Mouse (Mus musculus) stomach, embryonic 14.5 days (tissue): ENCODE measurements around the gene Notch4. TPM values are rescaled to one million over a fixed set of nuclear protein-coding genes. Genes with fewer than 3 reads are reported as not detected.

Source experiments
- ATAC-seq: fragments of 200-750 bp; cut with Nextera tagmentation; 2 replicates; pipeline ENCODE4 v1.8.0; 2017; ENCODE audit warnings: low read depth, moderate TSS enrichment; ENCODE audit not compliant: insufficient number of reproducible peaks, insufficient read depth, low FRiP score
- H3K27ac ChIP-seq: fragments of 300-500 bp; sonication (generic); 2 replicates; pipeline ENCODE4 v1.5.1; 2014; ENCODE audit warnings: mild to moderate bottlenecking, low read length, moderate library complexity, mixed read lengths
- H3K27me3 ChIP-seq: fragments of 300-500 bp; sonication (generic); 2 replicates; pipeline ENCODE4 v1.6.1; 2014; ENCODE audit warnings: low read length, control low read depth, mixed read lengths; ENCODE audit not compliant: control insufficient read depth, insufficient read depth
- H3K36me3 ChIP-seq: fragments of 300-500 bp; sonication (generic); 2 replicates; pipeline ENCODE4 v1.6.1; 2014; ENCODE audit warnings: mild to moderate bottlenecking, control low read depth, low read length, moderate library complexity, mixed read lengths; ENCODE audit not compliant: control insufficient read depth, insufficient read depth
- H3K4me1 ChIP-seq: fragments of 300-500 bp; sonication (generic); 2 replicates; pipeline ENCODE4 v1.6.1; 2014; ENCODE audit warnings: low read length, control low read depth, mixed read lengths; ENCODE audit not compliant: control insufficient read depth, insufficient read depth
- H3K4me2 ChIP-seq: fragments of 300-500 bp; sonication (generic); replicated peaks from 2 replicates; pipeline ENCODE4 v1.6.1; 2014; ENCODE audit warnings: low read depth, low read length, control low read depth
- H3K4me3 ChIP-seq: fragments of 300-500 bp; sonication (generic); 2 replicates; pipeline ENCODE4 v1.5.1; 2014; ENCODE audit warnings: low read depth, low read length, control low read depth
- H3K9ac ChIP-seq: fragments of 300-500 bp; sonication (generic); replicated peaks from 2 replicates; pipeline ENCODE4 v1.6.1; 2014; ENCODE audit warnings: low read depth, mild to moderate bottlenecking, control low read depth, low read length, moderate library complexity, mixed read lengths
- H3K9me3 ChIP-seq: fragments of 300-500 bp; sonication (generic); 2 replicates; pipeline ENCODE4 v1.6.1; 2016; ENCODE audit warnings: low read depth, low read length, control low read depth; ENCODE audit not compliant: control insufficient read depth
- WGBS: fragments of 180-500 bp; shearing (Covaris S2); extraction: QIAGEN DNeasy Blood & Tissue Kit; methylation state at CpG from one replicate; pipeline ENCODE4 v1.1.7; 2014; 5-methylcytosine and 5-hydroxymethylcytosine counted together
- polyA plus RNA-seq: library from polyadenylated mRNA; unstranded; fragments of >200 nt; fragmentation: Nextera tagmentation; extraction: Ambion mirVana; gene quantifications from 2 replicates; pipeline ENCODE4 v1.2.1, GENCODE M21; 2014

Gene Notch4
- polyA plus RNA-seq, 1 experiment from 2014 or later: 3.9 TPM

- no peaks in the 10 kb centered on the region for H3K27me3 ChIP-seq
- peak overlapping the region; percentile 96 for H3K27ac ChIP-seq
- WGBS: under 1% methylated on average over 48 of the region's 50 CpGs
- H3K9ac ChIP-seq: peak overlapping the region; percentile 79
- H3K4me1 ChIP-seq: peaks cover 39% of the 10 kb centered on the region
- peak; percentile 86 for ATAC-seq
- no peaks in the 10 kb centered on the region for H3K9me3 ChIP-seq
- H3K4me3 ChIP-seq: peak overlapping the region; percentile 71
- no peaks in the 10 kb centered on the region for H3K36me3 ChIP-seq
- H3K4me2 ChIP-seq: peak overlapping the region; percentile 94
Observed at GRCm38 (mm10) chr17:34587423-34587811, 23.3 kb downstream of the Notch4 start.

GRCm38 (mm10) chr17:34587814-34588213 is 23.7 kb downstream of the Notch4 start:
- ATAC-seq: no peak
- peak overlapping the region; percentile 96 for H3K27ac ChIP-seq
- H3K36me3 ChIP-seq: no peaks in the 10 kb centered on the region
- 7% methylated on average over 19 of the region's 19 CpGs for WGBS
- H3K4me3 ChIP-seq: peak overlapping the region; percentile 71
- peaks cover 39% of the 10 kb centered on the region for H3K4me1 ChIP-seq
- peak overlapping the region; percentile 94 for H3K4me2 ChIP-seq
- H3K9me3 ChIP-seq: no peaks in the 10 kb centered on the region
- H3K9ac ChIP-seq: peak overlapping the region; percentile 79
- no peaks in the 10 kb centered on the region for H3K27me3 ChIP-seq

GRCm38 (mm10) chr17:34588767-34589166 is 24.7 kb downstream of the Notch4 start:
- Histone ChIP-seq H3K9me3 (no peaks in the 10 kb centered on the region), H3K36me3 (no peaks in the 10 kb centered on the region), H3K4me2 (no peak overlapping the region), H3K27me3 (no peaks in the 10 kb centered on the region), H3K27ac (no peak overlapping the region), H3K4me1 (peaks cover 41% of the 10 kb centered on the region), H3K9ac (no peak overlapping the region), H3K4me3 (no peak overlapping the region)
- 59% methylated on average over 3 of the region's 3 CpGs for WGBS
- no peak for ATAC-seq

GRCm38 (mm10) chr17:34589206-34589605 is 25.1 kb downstream of the Notch4 start:
- 48% methylated on average over 7 of the region's 7 CpGs for whole genome bisulfite sequencing
- Histone ChIP-seq H3K27ac (peak overlapping the region; percentile 69), H3K4me1 (peaks cover 45% of the 10 kb centered on the region), H3K4me2 (peak overlapping the region; percentile 88; the same call in 1 of the 2 replicates), H3K27me3 (no peaks in the 10 kb centered on the region), H3K36me3 (no peaks in the 10 kb centered on the region; the same call in 1 of the 2 replicates), H3K4me3 (no peak overlapping the region), H3K9ac (no peak overlapping the region), H3K9me3 (no peaks in the 10 kb centered on the region)
- no peak for ATAC-seq

- Histone ChIP-seq H3K36me3 (peaks cover 3% of the 10 kb centered on the region), H3K9ac (no peak within 1 kb of the TSS), H3K9me3 (no peaks in the 10 kb centered on the region), H3K27me3 (no peaks in the 10 kb centered on the region), H3K4me1 (peaks cover 50% of the 10 kb centered on the region), H3K4me3 (no peak within 1 kb of the TSS; the same call in 1 of the 2 replicates), H3K27ac (peak within 1 kb of the TSS; percentile 99), H3K4me2 (peak within 1 kb of the TSS; percentile 88)
- no peak for ATAC-seq
- WGBS: 12% methylated on average over 7 of the region's 7 CpGs
Observed at GRCm38 (mm10) chr17:34589681-34590101, 25.6 kb downstream of the Notch4 start, which contains the start of gene Gpsm3. Gpsm3 (plus strand) TSS chr17:34589806.

- peaks cover 54% of the 10 kb centered on the region for H3K4me1 ChIP-seq
- H3K27me3 ChIP-seq: no peaks in the 10 kb centered on the region
- 67% methylated on average over 15 of the region's 15 CpGs for WGBS
- H3K4me2 ChIP-seq: peak overlapping the region; percentile 88
- no peak overlapping the region for H3K9ac ChIP-seq
- H3K36me3 ChIP-seq: peaks cover 10% of the 10 kb centered on the region
- H3K27ac ChIP-seq: peak overlapping the region; percentile 99; the same call in 1 of the 2 replicates
- H3K4me3 ChIP-seq: no peak overlapping the region; the same call in 1 of the 2 replicates
- no peaks in the 10 kb centered on the region for H3K9me3 ChIP-seq
- ATAC-seq: no peak
Observed at GRCm38 (mm10) chr17:34590154-34590987, 26.3 kb downstream of the Notch4 start.

- Histone ChIP-seq H3K9ac (peak within 1 kb of the TSS; percentile 95), H3K4me2 (peak within 1 kb of the TSS; percentile 88), H3K9me3 (no peaks in the 10 kb centered on the region), H3K4me3 (peak within 1 kb of the TSS; percentile 87), H3K27me3 (no peaks in the 10 kb centered on the region), H3K27ac (peak within 1 kb of the TSS; percentile 99), H3K4me1 (peaks cover 50% of the 10 kb centered on the region), H3K36me3 (peaks cover 17% of the 10 kb centered on the region)
- WGBS: 4% methylated on average over 21 of the region's 21 CpGs
- ATAC-seq: no peak
Observed at GRCm38 (mm10) chr17:34591029-34591993, 27.2 kb downstream of the Notch4 start, which contains the start of gene Pbx2. Pbx2 (plus strand) TSS chr17:34591266.

GRCm38 (mm10) chr17:34591994-34592375 is 27.9 kb downstream of the Notch4 start:
- H3K4me3 ChIP-seq: peak overlapping the region; percentile 87
- H3K4me2 ChIP-seq: peak overlapping the region; percentile 88
- H3K36me3 ChIP-seq: peaks cover 17% of the 10 kb centered on the region
- H3K9me3 ChIP-seq: no peaks in the 10 kb centered on the region
- WGBS: under 1% methylated on average over 25 of the region's 35 CpGs
- peaks cover 54% of the 10 kb centered on the region for H3K4me1 ChIP-seq
- H3K27ac ChIP-seq: peak overlapping the region; percentile 99
- peak overlapping the region; percentile 95 for H3K9ac ChIP-seq
- peak; percentile 34; the same call in 1 of the 2 replicates for ATAC-seq
- H3K27me3 ChIP-seq: no peaks in the 10 kb centered on the region
